Mouse (Mus musculus): ENCODE measurements around the gene Vmn2r6.
"Not testable (repeated sequence)": the region's sequence is repeated elsewhere in the genome, so short reads cannot be mapped to it uniquely, and the experiment has no call there.

Vmn2r6 gene

GRCm38 (mm10) chr3:64565730-64566129 lies at the start of gene Vmn2r6:
Vmn2r6 (minus strand) TSS chr3:64565830.
- not testable (repeated sequence) for DNase-seq

DNA sequence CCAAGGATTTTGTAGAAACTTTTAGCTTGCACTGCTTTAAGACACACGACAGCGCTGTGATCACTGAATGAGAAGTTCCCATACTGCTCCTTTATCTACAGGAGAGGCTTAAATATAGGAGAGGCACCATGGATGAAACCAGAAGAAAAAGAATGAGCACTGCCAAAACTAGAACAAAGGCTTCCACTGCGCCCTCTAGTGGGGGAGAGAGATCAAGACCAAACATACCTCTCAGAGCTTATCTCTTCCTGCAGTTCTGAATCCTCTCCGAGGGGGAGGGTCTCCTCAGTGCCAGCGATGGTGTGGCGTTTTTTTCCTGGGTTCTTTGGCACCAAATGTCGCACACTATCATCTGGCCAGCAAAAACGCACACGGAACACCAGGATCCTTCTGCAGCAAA lies 22.0 kb upstream of the Vmn2r6 start:
- DNase-seq: peak; percentile 38

GRCm38 (mm10) chr3:64568793-64569192 lies 3.2 kb upstream of the Vmn2r6 start:
- not testable (repeated sequence) for DNase-seq

DNA sequence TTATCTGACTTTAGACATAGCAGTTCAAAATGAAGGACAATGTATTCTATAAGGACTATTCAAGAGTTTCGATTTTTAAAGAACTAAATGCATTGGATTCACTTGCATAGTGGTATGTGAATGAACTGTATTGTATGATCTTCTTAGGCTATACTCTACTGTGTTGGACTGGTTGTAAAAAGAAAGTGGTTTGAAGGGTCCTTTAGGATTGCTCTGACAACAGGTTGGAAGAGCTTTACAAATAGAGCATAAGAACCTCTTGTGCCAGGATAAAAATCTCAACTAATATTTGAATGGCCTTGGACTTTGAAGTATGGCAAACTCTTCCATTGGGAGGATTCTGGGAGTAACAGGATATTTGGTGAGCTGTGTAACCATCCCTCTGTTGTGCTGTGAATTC lies 42.0 kb downstream of the Vmn2r6 start:
- not testable (repeated sequence) for DNase-seq

GRCm38 (mm10) chr3:64509742-64510141 lies 55.9 kb downstream of the Vmn2r6 start, which contains the start of gene Vmn2r5:
Vmn2r5 (minus strand) TSS chr3:64509842.
- not testable (repeated sequence) for DNase-seq
